Mouse (Mus musculus) spleen, adult 2 months (tissue): ENCODE results near the gene Ush2a.

Experiments
- CTCF ChIP-seq: fragments of 200-500 bp; IDR thresholded peaks from 2 replicates; pipeline ENCODE4 v1.5.1; 2011; ENCODE audit warnings: mild to moderate bottlenecking, inconsistent platforms; ENCODE audit not compliant: insufficient read depth, insufficient read length, insufficient replicate concordance; ENCODE audit errors: extremely low read depth
- POLR2A ChIP-seq: fragments of 200-500 bp; IDR thresholded peaks from 2 replicates; pipeline ENCODE4 v1.6.1; 2011; ENCODE audit warnings: low read depth, low read length, inconsistent platforms

DNA sequence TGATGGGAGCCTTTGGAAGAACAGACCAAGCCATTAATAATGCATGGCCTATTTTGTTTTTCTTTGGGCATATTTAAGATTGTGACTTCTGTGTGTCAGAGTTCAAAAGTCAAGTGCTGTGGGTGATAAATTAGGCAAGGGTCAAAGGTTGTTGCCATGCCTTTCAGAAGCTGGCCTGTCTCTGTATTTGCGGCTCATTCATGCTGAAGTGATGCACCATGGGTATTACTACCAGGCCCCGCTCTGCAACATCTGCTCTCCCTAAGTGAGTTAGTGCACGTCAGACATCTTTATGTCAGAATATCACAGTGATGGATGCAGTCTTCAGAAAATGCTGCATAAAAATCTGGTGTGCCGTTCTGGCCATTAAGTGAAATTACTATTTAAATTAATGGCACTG, 544.0 kb downstream of the Ush2a start:
- no peak for TF ChIP-seq POLR2A
- no peak for TF ChIP-seq CTCF
